Mouse (Mus musculus): ENCODE measurements at regions not wholly inside any gene's neighbourhood (a gene's known extent, or its start where the extent isn't known, plus 50 kb on each side); places are given as distances from the start of the nearest gene placed in this dataset.

DNA sequence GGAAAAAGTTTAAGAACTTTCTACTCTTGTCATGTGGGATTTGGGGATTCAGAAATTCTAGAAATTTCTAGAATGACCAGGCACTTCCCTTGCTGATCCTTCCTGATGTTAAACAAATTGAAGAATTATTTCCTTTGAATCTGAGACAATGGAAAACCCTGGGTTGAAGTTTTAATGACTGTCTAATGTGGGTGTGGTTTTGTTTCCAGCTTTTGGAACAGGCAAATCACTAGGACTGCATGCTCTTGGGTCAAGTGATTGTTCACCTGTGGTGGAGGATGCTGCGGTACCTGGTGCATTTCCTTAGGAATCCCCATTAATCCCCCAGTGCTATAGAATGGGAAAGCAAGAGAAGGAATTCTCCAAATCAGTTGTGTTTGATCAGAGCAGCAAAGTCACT is 184.8 kb downstream of the Slc30a10 start:
- no peak for TF ChIP-seq HCFC1 (IDR thresholded peaks at IDR 0.05; ENCODE audit: borderline replicate concordance, insufficient read depth, low read length)
- no peak for TF ChIP-seq ZNF384 (IDR thresholded peaks at IDR 0.05; ENCODE audit: low read depth, low read length)
- TF ChIP-seq CHD2 (IDR thresholded peaks at IDR 0.05; ENCODE audit: low read depth, low read length), result no peak
